ENCODE assay signal across 16 mouse cellular contexts in genomic region chr3:115674665-115675064, GRCm38 (mm10).
"Had no signal": no experiment of that assay in that cellular context is flagged by ENCODE, and none has a peak within 500 bp of the region (broad histone marks: within the 10 kb centered on the region; RNA-seq: fewer than 3 reads in every experiment).

No protein-coding gene starts in this region.

- H3K36me3 ChIP-seq: neural tube, embryonic 12.5 days; neural tube, embryonic 13.5 days; neural tube, embryonic 15.5 days; stomach, embryonic 15.5 days had no signal

- H3K4me3 ChIP-seq: neural tube, embryonic 12.5 days; neural tube, embryonic 13.5 days; neural tube, embryonic 15.5 days; stomach, embryonic 15.5 days had no signal

- H3K27ac ChIP-seq: neural tube, embryonic 12.5 days; neural tube, embryonic 13.5 days; neural tube, embryonic 15.5 days; stomach, embryonic 15.5 days; stomach, postnatal 0 days had no signal

- DNase-seq: retina, postnatal 1 day; right cerebral cortex, adult 18-20 months; right cerebral cortex, postnatal 14 days; right cerebral cortex, postnatal 25 days; right cerebral cortex, postnatal 4 days; spleen, adult 18-20 months; thymus, adult 2 months; thymus, postnatal 14 days; thymus, postnatal 25 days; thymus, postnatal 36 days; thymus, postnatal 4 days had no signal

- H3K9ac ChIP-seq: neural tube, embryonic 12.5 days; neural tube, embryonic 13.5 days; neural tube, embryonic 15.5 days; stomach, embryonic 15.5 days had no signal

- H3K4me2 ChIP-seq: neural tube, embryonic 12.5 days; neural tube, embryonic 13.5 days; neural tube, embryonic 15.5 days; stomach, embryonic 15.5 days had no signal

- H3K27me3 ChIP-seq: neural tube, embryonic 12.5 days; neural tube, embryonic 13.5 days; neural tube, embryonic 15.5 days; stomach, embryonic 15.5 days had no signal

- H3K9me3 ChIP-seq: neural tube, embryonic 12.5 days; neural tube, embryonic 13.5 days; neural tube, embryonic 15.5 days; stomach, embryonic 15.5 days had no signal

- H3K4me1 ChIP-seq: neural tube, embryonic 12.5 days; neural tube, embryonic 13.5 days; neural tube, embryonic 15.5 days; stomach, embryonic 15.5 days had no signal
